Mouse (Mus musculus) bone marrow macrophage, adult 2 months (primary cell): ENCODE data around the gene Katnb1.

Experiments
- CTCF ChIP-seq: IDR thresholded peaks from 2 replicates; pipeline ENCODE4 v1.5.1; 2012; ENCODE audit warnings: low read depth, mild to moderate bottlenecking, low read length, moderate library complexity
- POLR2A ChIP-seq: IDR thresholded peaks from 2 replicates; pipeline ENCODE4 v1.6.1; 2012; ENCODE audit warnings: mild to moderate bottlenecking, low read depth, low read length, borderline replicate concordance

GRCm38 (mm10) chr8:95130966-95131537 is 50.1 kb downstream of the Katnb1 start:
- TF ChIP-seq CTCF (no peak), POLR2A (no peak)
